In the genomic region with DNA sequence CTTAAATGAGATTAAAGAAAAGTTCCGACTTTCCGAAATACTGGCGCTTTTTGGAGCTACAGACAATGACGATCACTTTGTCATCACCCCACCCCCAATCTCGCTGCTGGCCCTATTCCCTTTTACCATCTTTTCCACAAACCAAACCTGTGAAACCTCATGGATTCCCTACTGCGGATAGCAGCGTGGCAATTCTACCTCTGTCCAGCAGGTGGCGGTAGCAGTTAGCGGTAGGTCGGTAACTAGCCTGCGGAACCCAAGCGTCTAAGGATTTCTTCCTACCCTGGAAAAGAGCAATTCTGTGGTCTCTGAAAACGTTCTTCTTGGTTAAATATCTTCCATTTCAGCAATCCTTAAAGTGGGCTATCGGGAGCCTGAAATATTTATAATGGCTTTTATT, we compare ENCODE assay signal across 9 mouse cellular contexts. TPM values are rescaled to one million over a fixed set of nuclear protein-coding genes. Genes with fewer than 3 reads are reported as not detected.
A peak's percentile ranks its signal among the peaks of the same experiment; 100 is the strongest.
DNase-seq lines count a peak whose midpoint lies in the region; ATAC-seq and TF ChIP-seq lines count a peak whose summit lies in the region.
"Had no signal": no experiment of that assay in that cellular context is flagged by ENCODE, and none has a peak within 500 bp of the region (broad histone marks: within the 10 kb centered on the region; RNA-seq: fewer than 3 reads in every experiment).

No protein-coding gene starts in this region.

- H3K4me3 ChIP-seq in bone marrow, adult 2 months (replicated peaks; ENCODE audit: control insufficient read depth, low read depth, low read length): no peak overlapping the region
- no peak overlapping the region for H3K4me3 ChIP-seq in embryonic facial prominence, embryonic 14.5 days (ENCODE audit: low read depth, low read length)
- no peak overlapping the region for H3K4me3 ChIP-seq in hindbrain, embryonic 16.5 days (ENCODE audit: low read length)
- H3K4me3 ChIP-seq: limb, embryonic 15.5 days had no signal

- no peaks in the 10 kb centered on the region for H3K27me3 ChIP-seq in embryonic facial prominence, embryonic 14.5 days (replicated peaks; ENCODE audit: control insufficient read depth, insufficient read depth, low read length)
- no peaks in the 10 kb centered on the region for H3K27me3 ChIP-seq in hindbrain, embryonic 16.5 days (replicated peaks; ENCODE audit: control insufficient read depth, insufficient read depth, low read length)

- TF ChIP-seq CTCF in bone marrow, adult 2 months (IDR thresholded peaks at IDR 0.05; ENCODE audit: control insufficient read depth, insufficient read depth, low read length): peak; percentile 97

- intact Hi-C loops in left cerebral cortex, postnatal 36 days (cut with DNase I): loop anchor here (2.0 to 10.0 kb wide), 2 partner anchors 28 to 282 kb away; no protein-coding TSS in a partner anchor

- H3K4me1 ChIP-seq in bone marrow, adult 2 months (ENCODE audit: control insufficient read depth, insufficient read depth, low read length): no peaks in the 10 kb centered on the region
- no peaks in the 10 kb centered on the region for H3K4me1 ChIP-seq in embryonic facial prominence, embryonic 14.5 days (ENCODE audit: control insufficient read depth, insufficient read depth, low read length)
- H3K4me1 ChIP-seq in hindbrain, embryonic 16.5 days (ENCODE audit: control insufficient read depth, insufficient read depth, low read depth, low read length): no peaks in the 10 kb centered on the region

- H3K4me2 ChIP-seq in embryonic facial prominence, embryonic 14.5 days (ENCODE audit: low read depth, low read length): no peak overlapping the region
- peak overlapping the region; percentile 14; the same call in 1 of the 2 replicates for H3K4me2 ChIP-seq in hindbrain, embryonic 16.5 days (ENCODE audit: low read length)
- H3K4me2 ChIP-seq: limb, embryonic 15.5 days had no signal

- no peaks in the 10 kb centered on the region for H3K9me3 ChIP-seq in embryonic facial prominence, embryonic 14.5 days (ENCODE audit: control insufficient read depth, low read length)
- no peaks in the 10 kb centered on the region for H3K9me3 ChIP-seq in hindbrain, embryonic 16.5 days (ENCODE audit: control insufficient read depth, low read length)
- H3K9me3 ChIP-seq: limb, embryonic 15.5 days had no signal

- no peaks in the 10 kb centered on the region for H3K36me3 ChIP-seq in embryonic facial prominence, embryonic 14.5 days (ENCODE audit: control insufficient read depth, insufficient read depth, low read length)
- no peaks in the 10 kb centered on the region for H3K36me3 ChIP-seq in hindbrain, embryonic 16.5 days (ENCODE audit: control insufficient read depth, insufficient read depth, low read length)
- H3K36me3 ChIP-seq: limb, embryonic 15.5 days had no signal

- no peak overlapping the region for H3K27ac ChIP-seq in bone marrow, adult 2 months (ENCODE audit: control insufficient read depth, insufficient read depth, low read depth, low read length, poor library complexity)
- no peak overlapping the region for H3K27ac ChIP-seq in embryonic facial prominence, embryonic 14.5 days (replicated peaks; ENCODE audit: low read depth, low read length)
- no peak overlapping the region for H3K27ac ChIP-seq in hindbrain, embryonic 16.5 days (ENCODE audit: low read depth, low read length)
- H3K27ac ChIP-seq: limb, embryonic 15.5 days had no signal

- 3% methylated on average over 14 of the region's 14 CpGs for WGBS in bone marrow, adult 2 months
- WGBS in embryonic facial prominence, embryonic 14.5 days: 5% methylated on average over 14 of the region's 14 CpGs
- 8% methylated on average over 14 of the region's 14 CpGs for WGBS in hindbrain, embryonic 16.5 days

- peak; percentile 15 to 64 for DNase-seq in spleen, adult 18-20 months
- no peak for DNase-seq in spleen, adult 12 weeks (ENCODE audit: low spot score)
- DNase-seq in embryonic facial prominence, embryonic 14.5 days (ENCODE audit: low spot score): peak; percentile 88
- peak; percentile 52 to 56 for DNase-seq in left cerebral cortex, postnatal 36 days (ENCODE audit: low spot score in 2 of 2)
- peak; percentile 54 to 57 for DNase-seq in thymus, postnatal 36 days

- ATAC-seq in embryonic facial prominence, embryonic 14.5 days (ENCODE audit: low read depth): 0 out of 2 replicates have a peak, but pooled peaks have one; percentile 24
- ATAC-seq in hindbrain, embryonic 16.5 days: peak; percentile 64; the same call in 1 of the 2 replicates
- ATAC-seq in neutrophil, adult 5-6 weeks (ENCODE audit: extremely low read depth, insufficient number of reproducible peaks, low FRiP score, poor library complexity, severe bottlenecking): peak; percentile 74

- no peak overlapping the region for H3K9ac ChIP-seq in embryonic facial prominence, embryonic 14.5 days (ENCODE audit: low read depth, low read length)
- H3K9ac ChIP-seq in hindbrain, embryonic 16.5 days (ENCODE audit: low read depth, low read length): no peak overlapping the region
- H3K9ac ChIP-seq: limb, embryonic 15.5 days had no signal

- no peak for TF ChIP-seq POLR2A in bone marrow, adult 2 months (IDR thresholded peaks at IDR 0.05; ENCODE audit: borderline replicate concordance, control insufficient read depth, low read depth, low read length)

RNA-seq across cellular contexts. Expression of a gene that starts 15.7 kb away (rescaled TPM):
- polyA plus RNA-seq in bone marrow, adult 2 months (2011; ENCODE audit: insufficient read depth, insufficient read length, low replicate concordance, missing spikeins): not detected in 2 replicates
- 6.8 and 7.7 TPM in 2 replicates for polyA plus RNA-seq in embryonic facial prominence, embryonic 14.5 days (2014; fragmentation: Nextera tagmentation; extraction: Ambion mirVana)
- 0.94 and 1.0 TPM in 2 replicates for polyA plus RNA-seq in hindbrain, embryonic 16.5 days (2015; fragmentation: Nextera tagmentation; extraction: Ambion mirVana)
- under 1 TPM; 0.39 to 0.54 TPM for total RNA-seq in left cerebral cortex, postnatal 36 days (2021)
- total RNA-seq in neutrophil, adult 5-6 weeks (2017): not detected in 2 replicates

RNA-seq across cellular contexts. Expression of a gene that starts 29.2 kb away (rescaled TPM):
- polyA plus RNA-seq in bone marrow, adult 2 months (2011; ENCODE audit: insufficient read depth, insufficient read length, low replicate concordance, missing spikeins): 99.5 and 141 TPM in 2 replicates
- 159 and 163 TPM in 2 replicates for polyA plus RNA-seq in embryonic facial prominence, embryonic 14.5 days (2014; fragmentation: Nextera tagmentation; extraction: Ambion mirVana)
- polyA plus RNA-seq in hindbrain, embryonic 16.5 days (2015; fragmentation: Nextera tagmentation; extraction: Ambion mirVana): 151 and 163 TPM in 2 replicates
- total RNA-seq in left cerebral cortex, postnatal 36 days (2021): 100 to 1,000 TPM; 101 to 153 TPM
- total RNA-seq in neutrophil, adult 5-6 weeks (2017): 175 and 196 TPM in 2 replicates

RNA-seq across cellular contexts. Expression of a gene that starts 51.3 kb away (rescaled TPM):
- 16.3 and 18.6 TPM in 2 replicates for polyA plus RNA-seq in bone marrow, adult 2 months (2011; ENCODE audit: insufficient read depth, insufficient read length, low replicate concordance, missing spikeins)
- polyA plus RNA-seq in embryonic facial prominence, embryonic 14.5 days (2014; fragmentation: Nextera tagmentation; extraction: Ambion mirVana): 12.7 and 14.7 TPM in 2 replicates
- 52.8 and 54.1 TPM in 2 replicates for polyA plus RNA-seq in hindbrain, embryonic 16.5 days (2015; fragmentation: Nextera tagmentation; extraction: Ambion mirVana)
- 10 to 100 TPM; 25.3 to 30.3 TPM for total RNA-seq in left cerebral cortex, postnatal 36 days (2021)
- 3.6 and 4.5 TPM in 2 replicates for total RNA-seq in neutrophil, adult 5-6 weeks (2017)

Comparison
In these comparisons a context has a peak if more than half of its experiments do, and no peak if none do; other contexts are left out.
1. ATAC-seq: peak in every context shown above with its lines; median percentile 74 in neutrophil, adult 5-6 weeks; 64 in hindbrain, embryonic 16.5 days; 24 in embryonic facial prominence, embryonic 14.5 days.